Mouse (Mus musculus) lung, postnatal 36 days (tissue): ENCODE measurements at regions not wholly inside any gene's neighbourhood (a gene's known extent, or its start where the extent isn't known, plus 50 kb on each side); places are given as distances from the start of the nearest gene placed in this dataset.

ENCODE experiments used
- DNase-seq: peaks from one replicate; pipeline ENCODE4 v3.0.0; 2022; ENCODE audit warnings: mixed read lengths

GRCm38 (mm10) chr10:116649287-116649686, 68.0 kb upstream of the Cnot2 start:
- DNase-seq: no peak

- no peak for DNase-seq
Observed at GRCm38 (mm10) chr10:116646035-116646434, 64.7 kb upstream of the Cnot2 start.

GRCm38 (mm10) chr10:116645631-116646030, 64.3 kb upstream of the Cnot2 start:
- DNase-seq: no peak

- DNase-seq: no peak
Observed at GRCm38 (mm10) chr10:116645108-116645507, 63.8 kb upstream of the Cnot2 start.
